Mouse (Mus musculus) adrenal gland, postnatal 36 days (tissue): ENCODE measurements around the gene Agpat3. TPM values are rescaled to one million over a fixed set of nuclear protein-coding genes. Genes with fewer than 3 reads are reported as not detected.
A peak's percentile ranks its signal among the peaks of the same experiment; 100 is the strongest.

Experiments used
- DNase-seq, 2 experiments: peaks; one replicate each; pipeline ENCODE4 v3.0.0; 2021; ENCODE audit warnings: mixed read lengths in 1 of 2
- total RNA-seq, 2 experiments: library from RNA; stranded (reverse); gene quantifications; 2 replicates each; pipeline ENCODE4 v1.2.3; 2021

Gene Agpat3
- total RNA-seq, 2 experiments from 2014 or later = 293 to 406 TPM

DNA sequence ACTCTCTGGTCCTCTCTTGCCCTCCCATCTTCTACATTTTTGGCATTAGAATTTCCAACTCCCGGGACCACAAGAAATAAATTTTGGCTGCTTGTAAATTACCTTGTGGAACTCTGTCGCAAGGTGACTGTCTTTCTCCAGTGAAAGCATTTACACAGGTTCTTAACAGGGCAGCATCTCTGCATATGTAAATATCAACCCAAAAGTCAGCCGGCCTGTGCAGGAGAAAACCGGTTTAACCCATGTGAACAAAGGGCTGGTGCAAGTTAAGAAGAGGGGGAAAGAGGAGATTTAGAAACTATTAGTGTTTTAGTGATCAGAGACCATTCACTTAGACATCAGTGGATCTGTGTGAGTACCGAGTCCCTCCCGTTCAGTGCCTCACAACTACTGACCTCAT lies 92.6 kb downstream of the Agpat3 start:
- no peak for DNase-seq

DNA sequence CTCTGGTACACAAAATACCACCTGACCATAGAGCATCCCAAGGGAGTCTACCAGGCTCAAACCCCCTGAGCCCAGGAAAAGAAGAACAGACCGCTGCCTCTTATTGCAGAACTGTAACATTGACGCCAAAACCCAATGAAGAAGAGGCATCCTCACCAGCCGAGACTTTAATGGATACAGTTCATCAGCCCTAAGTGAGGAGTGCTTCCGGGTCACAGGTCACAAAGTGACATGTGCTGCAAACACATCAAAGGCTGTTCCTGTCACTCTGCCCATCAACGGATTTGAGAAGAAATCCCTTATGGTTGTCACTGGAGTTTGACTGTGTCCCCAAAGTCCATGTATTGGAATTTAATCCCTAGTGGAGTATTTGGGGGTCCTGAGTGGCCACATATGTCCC lies 93.1 kb downstream of the Agpat3 start:
- no peak for DNase-seq

DNA sequence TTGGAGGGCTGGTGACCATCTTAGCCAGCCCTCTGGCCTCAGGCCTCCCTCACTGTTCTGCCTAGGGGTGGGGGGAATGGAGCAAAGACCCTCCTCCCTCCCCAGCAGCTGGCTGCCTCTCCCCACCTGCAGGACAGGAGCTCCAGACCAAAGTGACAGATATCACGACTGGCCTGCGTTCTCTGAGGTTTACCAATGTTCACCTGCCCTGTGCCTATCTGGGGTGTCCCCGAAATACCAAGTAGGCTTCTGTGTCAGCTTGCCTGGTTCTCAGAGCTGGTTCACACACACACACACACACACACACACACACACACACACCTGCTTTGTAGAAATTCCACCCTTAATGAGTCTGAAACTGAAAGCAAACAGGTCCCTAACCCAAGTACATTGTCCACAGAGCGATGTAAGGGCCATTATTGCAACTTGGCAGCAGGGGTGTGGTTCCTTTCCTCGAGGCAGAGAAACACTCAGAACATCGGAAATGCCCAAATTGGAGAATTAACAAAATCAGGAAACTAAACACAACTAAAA lies 94.1 kb downstream of the Agpat3 start:
- no peak for DNase-seq

DNA sequence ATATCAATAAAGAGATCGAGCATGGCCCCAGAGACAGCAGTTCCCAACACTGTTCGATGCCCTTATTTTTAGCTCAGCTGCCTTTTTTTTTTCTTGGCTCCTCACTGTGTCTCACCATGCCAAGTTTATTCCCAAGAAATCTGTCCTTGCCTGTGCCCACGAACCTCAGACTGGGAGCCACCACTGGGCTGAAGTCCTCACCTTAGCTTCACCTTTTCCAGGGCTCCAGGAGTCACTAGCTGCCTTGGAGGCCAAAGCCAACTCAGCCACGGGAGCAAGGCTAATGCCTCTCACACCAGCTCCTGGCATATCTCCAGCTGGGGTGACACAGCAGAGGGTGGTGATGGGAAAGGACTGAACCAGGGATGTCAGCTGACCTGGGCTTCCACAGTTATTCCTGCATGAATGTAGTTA lies 96.6 kb downstream of the Agpat3 start:
- peak; percentile 90 to 93 for DNase-seq

DNA sequence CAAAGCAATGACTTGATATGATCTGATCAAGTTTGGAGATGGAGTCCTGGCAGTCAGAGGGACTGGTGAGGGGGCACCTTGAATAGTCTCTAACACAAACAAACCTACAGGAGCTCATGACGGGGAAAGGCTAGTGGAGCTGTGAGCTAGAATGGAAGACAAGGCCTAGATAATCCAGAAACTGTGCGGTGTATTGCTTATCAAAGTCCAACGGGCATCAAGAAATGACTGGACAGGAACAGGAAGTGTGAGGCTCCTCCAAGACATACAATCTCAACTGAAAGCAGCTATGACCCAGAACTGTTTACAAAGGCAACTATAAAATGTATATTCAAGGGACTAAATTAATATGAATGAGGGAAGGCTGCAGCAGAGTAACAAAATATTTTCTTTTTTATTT lies 105.1 kb downstream of the Agpat3 start:
- DNase-seq = no peak

DNA sequence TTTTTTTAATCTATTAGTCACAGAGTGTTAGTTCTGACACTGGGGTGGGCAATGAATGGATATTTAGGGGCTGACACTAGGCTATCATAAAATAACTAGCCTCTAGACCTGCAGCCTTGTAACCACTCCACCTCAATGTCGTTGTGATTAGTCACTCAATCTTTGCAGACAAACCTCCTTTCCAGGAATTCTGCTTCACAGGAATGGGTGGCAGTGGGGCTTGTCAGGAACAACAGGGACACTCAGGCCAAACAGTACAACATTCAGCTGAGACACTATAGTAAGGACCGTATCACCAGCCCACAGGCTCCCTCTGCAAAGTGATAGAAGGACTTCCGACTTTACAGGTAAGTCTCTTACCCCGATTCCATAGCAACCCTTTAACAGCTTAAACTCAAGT lies 105.6 kb downstream of the Agpat3 start:
- no peak for DNase-seq

DNA sequence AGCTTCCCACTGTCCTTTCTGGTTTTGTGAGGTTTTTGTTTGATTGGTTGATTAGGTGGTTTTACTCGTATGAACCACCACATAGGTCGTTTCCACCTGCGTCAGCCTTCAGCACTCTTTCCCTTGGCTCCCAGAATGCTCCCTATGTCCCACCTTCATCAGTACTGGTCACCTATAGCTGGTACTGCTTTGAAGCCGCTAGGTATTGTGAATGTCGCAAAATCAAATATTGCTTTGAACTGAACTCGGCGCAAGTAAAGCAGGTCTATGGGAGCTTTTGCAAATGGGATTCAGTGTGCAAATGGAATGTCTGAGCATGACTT lies 107.1 kb downstream of the Agpat3 start:
- no peak for DNase-seq

DNA sequence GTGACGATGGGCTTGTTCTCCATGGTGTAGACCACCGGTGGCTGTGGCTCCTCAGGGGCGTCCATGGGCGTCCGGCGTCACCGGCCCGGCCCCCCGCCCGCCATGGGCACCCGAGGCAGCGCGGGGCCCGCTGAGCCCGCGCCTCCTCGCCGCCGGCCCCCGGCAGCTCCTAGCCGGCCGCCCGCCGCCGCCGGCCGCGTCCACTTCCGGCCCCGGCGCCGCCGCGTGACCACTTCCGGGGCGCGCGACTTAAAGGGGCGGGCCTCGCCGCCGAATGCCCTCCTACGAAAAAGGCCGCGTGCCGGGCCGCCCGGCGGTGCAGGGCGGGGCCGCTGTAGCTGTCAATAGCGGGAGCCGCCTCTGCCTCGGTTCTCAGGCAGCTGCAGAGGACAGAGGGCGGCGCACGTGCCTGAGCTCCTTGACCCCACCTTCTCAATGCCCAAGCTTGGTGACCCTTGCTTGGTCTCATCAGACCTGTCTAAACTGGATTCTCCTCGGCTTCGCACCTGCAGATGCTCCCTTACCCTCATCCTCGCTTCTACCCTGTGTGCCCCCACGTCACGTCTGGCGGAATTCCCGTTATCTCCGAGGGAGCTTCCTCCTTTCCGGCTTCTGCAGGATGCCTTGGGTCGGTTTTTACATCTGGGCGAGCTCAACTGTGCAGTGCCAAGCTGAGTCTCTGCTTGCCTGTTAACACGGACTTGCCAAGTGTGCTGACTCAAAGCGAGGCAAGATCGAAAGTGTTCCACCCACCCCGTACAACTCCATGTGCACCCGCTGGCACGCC lies 107.7 kb downstream of the Agpat3 start, which contains the start of gene Trappc10:
Gene Trappc10, minus strand, starts transcription at position 204 of the 787 bp plus-strand sequence.
- DNase-seq = peak; percentile 93 to 95

DNA sequence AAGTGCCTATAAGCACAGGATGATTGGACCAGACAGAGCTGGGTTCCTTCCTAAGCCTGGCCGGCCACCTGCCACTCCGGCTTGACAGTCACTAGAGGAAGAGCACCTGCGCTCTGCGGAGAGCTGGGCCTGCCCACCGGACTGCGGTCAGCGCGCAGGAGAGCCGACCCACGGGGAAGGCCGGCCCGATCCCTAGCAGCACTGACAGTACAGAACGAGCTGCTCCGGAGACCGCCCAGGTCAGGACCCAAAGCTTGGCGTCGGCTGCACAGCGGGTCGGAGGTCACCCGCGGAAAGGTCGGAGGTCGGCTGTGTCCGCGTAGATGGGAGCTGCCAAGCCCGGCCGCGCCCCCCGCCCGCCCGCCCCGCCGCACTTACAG lies 108.2 kb downstream of the Agpat3 start:
- peak; percentile 39 to 63 for DNase-seq

DNA sequence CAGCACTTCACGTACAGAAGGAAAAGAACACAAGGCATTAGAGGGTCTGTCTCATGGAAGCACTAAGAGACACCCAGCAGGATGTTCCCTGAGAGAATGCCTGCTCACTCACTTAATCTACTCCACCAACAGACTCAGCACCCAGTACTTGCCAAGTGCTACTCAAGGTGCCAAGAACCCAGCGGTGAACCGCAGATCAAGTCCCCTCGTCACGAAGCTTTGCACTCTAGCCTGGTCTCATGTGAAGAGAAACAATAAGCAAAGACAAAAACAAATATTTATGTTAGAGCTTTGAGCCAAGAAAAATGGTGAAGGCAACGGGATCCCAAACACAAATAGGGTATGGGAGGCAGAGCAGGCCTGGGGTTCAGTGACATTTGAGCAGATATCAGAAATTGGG lies 113.4 kb downstream of the Agpat3 start:
- DNase-seq = no peak

DNA sequence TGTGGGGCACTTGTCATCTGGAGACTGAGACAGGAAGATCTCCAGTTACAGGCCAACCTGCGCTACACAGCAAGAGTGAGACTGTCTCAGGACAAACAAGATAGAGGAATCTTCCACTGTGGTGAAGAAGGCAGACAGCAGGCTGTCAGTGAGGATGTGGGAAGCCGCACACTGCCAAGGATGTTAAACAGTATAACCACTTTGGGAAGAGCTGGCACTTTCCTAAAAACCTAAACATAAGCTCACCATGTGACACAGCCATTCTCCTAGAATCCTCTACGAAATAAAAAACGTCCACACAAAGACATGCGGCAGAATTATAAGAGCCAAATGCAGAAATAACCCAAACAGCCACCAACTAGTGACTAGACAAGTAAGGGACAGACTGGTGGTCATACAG lies 114.0 kb downstream of the Agpat3 start:
- no peak for DNase-seq

DNA sequence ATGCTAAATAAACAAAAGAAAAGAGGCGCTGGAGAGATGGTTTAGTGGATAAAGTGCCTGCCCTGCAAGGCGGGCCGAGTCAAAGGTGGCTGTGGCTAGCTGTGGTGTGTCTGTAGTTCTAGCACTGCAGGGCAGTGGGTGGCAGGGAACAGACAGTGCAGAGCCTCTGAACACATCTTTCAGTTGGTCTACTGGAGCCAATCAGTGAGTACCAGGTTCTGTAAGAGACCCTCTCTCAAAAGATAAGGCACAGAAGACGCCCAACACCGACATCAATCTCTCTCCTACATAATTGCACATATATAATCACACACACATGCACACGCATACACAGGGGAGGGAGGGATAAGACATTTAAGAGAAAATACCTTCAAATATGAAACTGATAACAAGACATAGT lies 114.5 kb downstream of the Agpat3 start:
- DNase-seq = no peak

DNA sequence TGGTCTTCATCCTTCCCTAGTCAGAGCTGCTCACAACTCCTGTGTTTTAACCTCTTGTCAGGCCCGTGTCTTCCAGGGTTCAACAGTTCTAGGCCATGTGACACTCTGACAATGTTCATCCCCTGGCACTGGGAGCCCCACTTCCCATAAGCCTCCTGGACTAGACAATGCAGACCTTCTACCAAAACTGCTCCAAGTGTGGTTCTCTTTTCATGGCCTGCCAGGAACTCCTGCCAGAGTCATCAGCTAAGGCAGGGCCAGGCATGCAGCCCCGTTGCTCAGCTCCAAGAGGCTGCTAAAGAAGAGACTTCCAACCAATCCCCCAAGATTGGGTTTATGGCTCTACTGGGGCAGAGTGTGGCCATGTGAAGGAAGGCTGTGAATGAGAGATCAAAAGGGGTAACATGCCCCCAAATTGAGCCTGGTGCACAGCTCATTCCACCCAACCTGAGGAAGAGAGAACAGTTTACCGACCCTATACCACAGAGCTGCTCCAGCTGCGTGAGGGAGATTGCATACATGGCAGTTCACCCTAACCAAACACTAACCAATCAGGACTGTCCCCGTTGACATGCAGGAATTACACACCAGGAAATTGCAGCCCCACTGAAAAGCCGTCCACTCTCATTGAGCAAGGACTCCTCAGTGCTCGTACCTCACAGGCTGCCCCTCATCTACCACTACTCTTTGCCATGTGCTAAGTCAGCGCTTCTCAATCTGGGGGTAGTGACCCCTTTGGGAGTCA lies 115.2 kb downstream of the Agpat3 start:
- no peak for DNase-seq

DNA sequence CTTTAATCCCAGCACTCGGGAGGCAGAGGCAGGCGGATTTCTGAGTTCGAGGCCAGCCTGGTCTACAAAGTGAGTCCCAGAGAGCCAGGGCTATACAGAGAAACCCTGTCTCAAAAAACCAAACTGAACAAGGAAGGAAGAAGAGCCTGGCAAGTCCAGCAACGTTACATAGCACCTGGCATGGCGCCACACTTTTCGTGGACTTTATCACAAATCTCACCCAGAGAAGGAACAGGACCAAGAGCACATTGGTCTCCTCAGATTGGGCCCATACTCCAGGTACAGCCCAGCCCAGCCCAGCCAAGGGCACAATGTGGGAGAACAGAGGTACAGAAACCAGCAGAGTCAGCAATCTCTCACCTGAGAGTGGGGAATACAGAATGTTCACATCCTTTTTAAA lies 118.5 kb downstream of the Agpat3 start:
- no peak for DNase-seq

DNA sequence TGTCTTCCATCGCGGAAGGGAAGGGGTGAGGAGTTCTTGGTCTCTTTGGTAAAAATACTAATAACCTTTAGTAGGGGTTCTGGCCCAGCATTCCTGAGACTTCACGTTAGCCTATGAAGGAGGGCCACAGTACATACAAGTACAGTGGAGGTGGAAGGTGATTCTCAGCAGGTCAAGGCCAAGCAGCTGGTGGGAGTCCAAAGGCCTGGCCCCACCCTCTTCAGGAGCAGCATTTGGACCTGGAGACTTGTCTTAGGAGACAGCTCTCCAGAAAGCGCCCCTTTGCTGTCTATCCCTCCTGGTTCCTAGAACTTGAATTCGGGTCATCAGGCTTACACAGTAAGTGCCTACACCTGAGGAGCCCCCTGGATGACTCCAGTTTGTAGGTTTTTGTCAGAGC lies 119.1 kb downstream of the Agpat3 start:
- DNase-seq = no peak

DNA sequence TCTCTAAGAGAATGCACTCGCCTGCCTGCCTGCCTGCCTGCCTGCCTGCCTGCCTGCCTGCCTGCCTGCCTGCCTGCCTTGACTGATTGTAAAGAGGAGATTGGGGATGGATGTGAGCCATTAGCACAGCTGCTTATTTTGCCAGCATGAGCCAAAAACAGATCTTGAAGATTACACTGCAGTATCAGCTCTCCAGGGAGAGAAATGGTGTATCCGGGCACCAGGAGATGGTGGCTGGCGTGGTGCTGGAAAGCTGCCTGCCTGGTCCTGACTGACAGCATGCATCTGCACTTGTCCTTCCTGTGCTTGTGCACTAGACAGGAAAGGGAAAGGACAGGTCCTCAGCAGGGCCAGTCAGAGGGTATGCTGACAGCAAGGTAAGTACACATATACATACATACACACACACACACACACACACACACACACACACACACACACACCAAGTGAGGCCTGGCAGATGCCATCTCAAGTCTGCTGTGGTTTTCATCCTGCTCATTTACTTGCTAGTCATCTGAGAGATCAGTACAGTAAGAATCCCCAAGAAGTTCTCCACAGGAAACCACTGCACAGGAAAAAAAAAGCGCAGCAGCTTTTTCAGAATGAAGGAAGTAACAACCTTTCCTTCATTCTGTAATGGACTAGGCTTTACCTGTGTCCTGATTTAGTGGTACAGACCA lies 119.8 kb downstream of the Agpat3 start:
- DNase-seq = no peak

DNA sequence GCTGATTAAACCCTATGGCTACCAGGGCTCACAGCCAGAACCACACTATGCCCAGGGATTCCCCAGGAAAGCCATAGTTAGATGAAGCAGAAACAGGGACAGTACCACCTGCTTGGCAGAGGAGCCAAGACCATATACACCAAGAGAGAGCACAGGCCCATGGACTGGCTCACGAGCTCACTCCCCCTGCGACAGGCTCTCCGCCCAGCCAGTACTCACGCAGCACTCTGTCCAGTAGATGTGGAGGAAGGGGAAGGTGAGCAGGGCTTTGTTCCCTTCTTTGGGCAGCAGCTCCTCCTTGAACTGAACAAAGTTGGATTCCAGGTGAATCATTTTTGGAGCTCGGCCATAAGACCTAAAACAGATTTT lies 123.7 kb downstream of the Agpat3 start:
- no peak for DNase-seq

DNA sequence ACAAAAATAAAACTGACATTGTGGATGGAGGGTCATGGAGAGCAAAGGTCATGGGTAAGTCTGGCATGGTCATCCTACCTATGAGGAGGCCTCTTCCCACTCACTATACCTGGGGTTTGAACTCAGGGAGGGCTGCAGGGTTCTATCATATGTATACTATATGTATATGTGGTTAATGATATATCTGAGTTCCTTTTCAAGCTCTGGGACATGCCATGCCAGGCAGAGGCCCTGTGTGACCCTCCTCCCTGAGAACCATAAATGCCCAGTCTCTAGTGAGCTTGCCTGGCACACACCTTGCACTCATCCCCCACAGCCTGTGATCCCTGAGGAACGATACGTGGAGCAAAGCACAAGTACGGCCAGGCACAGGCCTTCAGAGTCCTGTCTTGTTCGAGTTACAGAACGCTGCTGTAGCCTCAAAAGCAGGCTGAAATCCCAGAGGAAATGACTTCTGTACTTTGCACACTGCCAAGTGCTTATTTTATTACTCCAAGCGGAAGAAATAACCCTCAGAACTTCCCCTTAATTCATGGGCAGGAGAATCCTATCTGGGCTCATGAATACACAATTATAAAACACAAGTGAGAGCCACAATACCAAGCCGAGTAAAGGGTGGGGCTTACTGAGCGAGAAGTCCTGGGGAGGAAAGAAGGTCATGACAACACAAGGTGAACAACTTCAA lies 124.3 kb downstream of the Agpat3 start:
- DNase-seq = no peak

DNA sequence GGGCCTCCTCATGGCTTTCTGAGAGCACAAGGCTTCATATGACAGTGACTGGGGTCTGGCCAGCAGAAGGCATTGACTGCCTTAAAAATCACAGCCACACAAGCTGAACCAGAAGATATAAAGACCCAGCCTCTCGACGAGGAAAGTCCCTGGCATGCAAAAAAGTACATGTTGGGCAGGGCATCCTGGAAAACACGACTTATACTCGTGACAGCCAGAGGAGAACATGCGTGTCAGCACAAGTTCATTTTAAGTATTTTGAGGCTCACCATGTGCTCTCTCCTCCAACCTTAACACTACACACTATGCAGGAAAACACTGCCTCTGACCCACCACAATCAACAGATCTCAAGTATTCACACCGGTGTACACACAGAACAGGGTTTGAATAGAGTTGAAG lies 128.2 kb downstream of the Agpat3 start:
- no peak for DNase-seq

DNA sequence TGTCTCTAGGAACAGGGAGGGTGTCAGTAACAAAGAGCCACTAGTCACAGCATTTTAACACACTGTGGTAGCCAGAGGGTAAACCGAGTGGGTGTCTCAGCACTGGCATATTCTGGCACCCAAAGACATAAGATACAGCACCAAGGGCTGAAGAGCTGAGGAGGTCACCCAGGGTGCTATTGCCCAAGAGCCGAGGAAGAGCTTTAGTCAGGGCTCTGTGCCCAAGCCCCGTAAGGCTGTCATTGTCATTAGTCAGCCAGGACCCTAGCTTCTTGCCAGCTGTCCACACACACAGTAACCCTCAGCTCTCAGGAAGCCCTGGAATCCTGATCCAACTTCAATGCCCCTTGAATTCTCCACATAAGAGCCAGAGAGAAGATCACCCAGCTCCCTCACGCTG lies 129.4 kb downstream of the Agpat3 start:
- peak; percentile 58 to 60 for DNase-seq

DNA sequence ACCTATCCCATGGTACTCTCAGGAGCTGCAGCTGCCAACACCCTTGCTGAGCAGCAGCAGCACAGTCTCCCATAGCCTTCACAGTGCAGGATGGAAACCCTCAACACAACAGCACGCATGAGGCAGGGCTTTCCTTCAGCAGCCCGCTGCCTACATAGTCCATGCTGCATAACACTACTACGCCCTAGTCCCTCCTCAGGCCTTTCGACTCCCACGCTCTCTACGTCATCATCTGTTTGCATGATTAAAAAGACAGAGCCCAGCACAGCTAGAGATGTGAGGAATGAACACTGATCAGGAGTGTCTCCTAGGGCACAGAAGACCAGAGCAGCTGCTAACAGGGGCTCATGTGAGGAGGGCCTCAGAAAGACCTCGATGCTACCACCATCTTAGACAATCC lies 131.0 kb downstream of the Agpat3 start:
- no peak for DNase-seq

DNA sequence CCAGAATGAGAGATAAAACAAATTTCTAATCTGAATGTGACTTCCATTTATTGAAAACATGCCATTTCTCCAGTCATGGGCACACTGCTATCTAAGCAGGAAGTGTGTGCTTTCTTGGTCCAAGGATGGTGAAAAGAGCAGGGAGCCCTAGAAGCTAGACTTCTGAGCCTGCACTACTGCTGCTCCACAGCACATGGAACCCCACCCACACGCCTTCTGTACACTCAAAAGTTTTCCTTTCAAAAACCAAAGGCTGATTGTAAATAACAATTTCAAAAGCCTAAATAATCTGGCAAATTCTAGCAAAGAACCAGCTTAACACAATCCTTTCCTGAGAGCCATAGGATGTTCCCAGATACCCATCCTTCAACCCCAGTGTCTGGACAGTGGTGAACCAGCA lies 132.8 kb downstream of the Agpat3 start:
- no peak for DNase-seq
